Mouse (Mus musculus) heart, adult 2 months (tissue): ENCODE measurements at regions not wholly inside any gene's neighbourhood (a gene's known extent, or its start where the extent isn't known, plus 50 kb on each side); places are given as distances from the start of the nearest gene placed in this dataset.

Experiments used
- CTCF ChIP-seq: fragments of 200-600 bp; IDR thresholded peaks from 2 replicates; pipeline ENCODE4 v1.8.1; 2022; ENCODE audit warnings: antibody characterized with exemption, mild to moderate bottlenecking, moderate library complexity
- EP300 ChIP-seq: fragments of 200-500 bp; IDR thresholded peaks from 2 replicates; pipeline ENCODE4 v1.6.1; 2011; ENCODE audit warnings: low read depth, low read length, control low read depth; ENCODE audit not compliant: insufficient read depth

DNA sequence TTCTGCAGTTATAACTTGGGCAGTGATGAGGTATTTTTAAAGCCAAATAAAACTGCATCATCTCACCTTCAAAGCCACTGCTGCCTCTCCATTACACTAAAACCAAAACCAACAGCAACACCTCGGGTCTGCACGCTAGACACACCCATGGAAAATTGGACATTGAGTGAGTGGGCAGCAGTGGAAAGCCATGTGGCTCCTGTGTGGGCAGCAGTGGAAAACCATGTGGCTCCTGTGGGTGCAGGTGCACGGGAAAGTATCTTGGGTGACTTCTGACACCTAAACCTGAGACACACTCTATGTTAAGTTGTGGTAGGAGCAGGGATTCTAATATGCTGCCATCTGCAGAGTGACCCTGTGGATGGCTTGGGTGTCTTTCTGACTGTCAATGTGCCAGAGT is 245.3 kb downstream of the Tle4 start:
- TF ChIP-seq EP300 (no peak), CTCF (no peak)
